Mouse (Mus musculus) megakaryocyte, embryonic 14.5 days (primary cell): ENCODE results near the gene Fermt1. TPM values are rescaled to one million over a fixed set of nuclear protein-coding genes. Genes with fewer than 3 reads are reported as not detected.

Source experiments
- H3K27me3 ChIP-seq: replicated peaks from 2 replicates; pipeline ENCODE3; 2012; ENCODE audit warnings: inconsistent platforms
- H3K36me3 ChIP-seq: replicated peaks from 2 replicates; pipeline ENCODE3; 2012; ENCODE audit warnings: low read length, inconsistent platforms, mixed read lengths
- H3K4me1 ChIP-seq: 2 replicates; pipeline ENCODE4 v1.6.1; 2012; ENCODE audit warnings: inconsistent platforms
- H3K4me3 ChIP-seq: replicated peaks from 2 replicates; pipeline ENCODE3; 2012; ENCODE audit warnings: moderate library complexity, mild to moderate bottlenecking, inconsistent platforms
- H3K9me3 ChIP-seq: 2 replicates; pipeline ENCODE4 v1.6.1; 2012; ENCODE audit warnings: inconsistent platforms
- FLI1 ChIP-seq: IDR thresholded peaks from 2 replicates; pipeline ENCODE4 v1.6.1; 2012; ENCODE audit warnings: low read length, inconsistent platforms, mixed read lengths
- GATA1 ChIP-seq: IDR thresholded peaks from 3 replicates; pipeline ENCODE4 v1.6.1; 2012; ENCODE audit warnings: mixed read lengths, low read length, inconsistent platforms, borderline replicate concordance
- polyA plus RNA-seq: library from polyadenylated mRNA; stranded (reverse); fragments of >175 nt; gene quantifications from 2 replicates; pipeline ENCODE4 v1.2.3, GENCODE M21; 2012; ENCODE audit warnings: low replicate concordance; ENCODE audit not compliant: insufficient read depth

The Fermt1 gene
- polyA plus RNA-seq = not detected in 2 replicates

GRCm38 (mm10) chr2:132945326-132946207, at the start of gene Fermt1:
Gene Fermt1 (minus strand): TSS chr2:132945906.
- peaks cover 45% of the 10 kb centered on the region for H3K27me3 ChIP-seq
- peaks cover 16% of the 10 kb centered on the region for H3K4me1 ChIP-seq
- no peaks in the 10 kb centered on the region for H3K36me3 ChIP-seq
- TF ChIP-seq FLI1 (no peak), GATA1 (no peak)
- H3K9me3 ChIP-seq = no peaks in the 10 kb centered on the region
- H3K4me3 ChIP-seq = peak within 1 kb of the TSS; percentile 87

GRCm38 (mm10) chr2:132992659-132993531, 47.2 kb upstream of the Fermt1 start:
- Histone ChIP-seq H3K9me3 (no peaks in the 10 kb centered on the region), H3K4me3 (no peak overlapping the region), H3K4me1 (no peaks in the 10 kb centered on the region), H3K27me3 (no peaks in the 10 kb centered on the region), H3K36me3 (no peaks in the 10 kb centered on the region)
- TF ChIP-seq FLI1 (no peak), GATA1 (no peak)

- Histone ChIP-seq H3K36me3 (no peaks in the 10 kb centered on the region), H3K27me3 (no peaks in the 10 kb centered on the region)
- TF ChIP-seq GATA1 = no peak
- TF ChIP-seq FLI1 = no peak
Measured at GRCm38 (mm10) chr2:132989778-132990564, 44.3 kb upstream of the Fermt1 start.

GRCm38 (mm10) chr2:132973346-132973745, 27.6 kb upstream of the Fermt1 start:
- Histone ChIP-seq H3K4me3 (no peak overlapping the region), H3K27me3 (no peaks in the 10 kb centered on the region), H3K4me1 (no peaks in the 10 kb centered on the region), H3K9me3 (no peaks in the 10 kb centered on the region), H3K36me3 (no peaks in the 10 kb centered on the region)
- no peak for TF ChIP-seq GATA1
- TF ChIP-seq FLI1 = no peak

More at GRCm38 (mm10) chr2:132989778-132990564, 44.3 kb upstream of the Fermt1 start:
- Histone ChIP-seq H3K4me1 (no peaks in the 10 kb centered on the region), H3K9me3 (no peaks in the 10 kb centered on the region), H3K4me3 (no peak overlapping the region)

GRCm38 (mm10) chr2:132970772-132971173, 25.1 kb upstream of the Fermt1 start:
- H3K27me3 ChIP-seq = no peaks in the 10 kb centered on the region
- H3K9me3 ChIP-seq = no peaks in the 10 kb centered on the region
- H3K4me3 ChIP-seq = no peak overlapping the region
- no peaks in the 10 kb centered on the region for H3K4me1 ChIP-seq
- H3K36me3 ChIP-seq = no peaks in the 10 kb centered on the region
- no peak for TF ChIP-seq FLI1
- no peak for TF ChIP-seq GATA1

GRCm38 (mm10) chr2:132957786-132958185, 12.1 kb upstream of the Fermt1 start:
- Histone ChIP-seq H3K4me3 (no peak overlapping the region), H3K4me1 (no peaks in the 10 kb centered on the region), H3K9me3 (no peaks in the 10 kb centered on the region), H3K36me3 (no peaks in the 10 kb centered on the region), H3K27me3 (peaks cover 2% of the 10 kb centered on the region)
- TF ChIP-seq FLI1 (no peak), GATA1 (no peak)

GRCm38 (mm10) chr2:132952197-132952596, 6.5 kb upstream of the Fermt1 start:
- no peaks in the 10 kb centered on the region for H3K36me3 ChIP-seq
- peaks cover 11% of the 10 kb centered on the region for H3K27me3 ChIP-seq
- no peaks in the 10 kb centered on the region for H3K9me3 ChIP-seq
- H3K4me1 ChIP-seq = no peaks in the 10 kb centered on the region
- TF ChIP-seq FLI1 (no peak), GATA1 (no peak)
- H3K4me3 ChIP-seq = no peak overlapping the region

GRCm38 (mm10) chr2:132948174-132948573, 2.5 kb upstream of the Fermt1 start:
- H3K9me3 ChIP-seq = no peaks in the 10 kb centered on the region
- H3K27me3 ChIP-seq = peaks cover 45% of the 10 kb centered on the region
- TF ChIP-seq GATA1 (no peak), FLI1 (no peak)
- no peaks in the 10 kb centered on the region for H3K36me3 ChIP-seq
- H3K4me3 ChIP-seq = no peak overlapping the region
- peaks cover 16% of the 10 kb centered on the region for H3K4me1 ChIP-seq

GRCm38 (mm10) chr2:132946976-132947375, 1.3 kb upstream of the Fermt1 start:
- no peaks in the 10 kb centered on the region for H3K9me3 ChIP-seq
- no peak for TF ChIP-seq FLI1
- no peak for TF ChIP-seq GATA1
- H3K27me3 ChIP-seq = peaks cover 43% of the 10 kb centered on the region
- no peak overlapping the region for H3K4me3 ChIP-seq
- peaks cover 16% of the 10 kb centered on the region for H3K4me1 ChIP-seq
- no peaks in the 10 kb centered on the region for H3K36me3 ChIP-seq
